Mouse (Mus musculus) G1E (cell line): ENCODE measurements around the gene Ubtf. TPM values are rescaled to one million over a fixed set of nuclear protein-coding genes. Genes with fewer than 3 reads are reported as not detected.

Experiments used
- ATAC-seq: 2 replicates; pipeline ENCODE4 v1.8.0; 2016; ENCODE audit warnings: mild to moderate bottlenecking; ENCODE audit not compliant: insufficient number of reproducible peaks, poor library complexity, low FRiP score, severe bottlenecking; ENCODE audit errors: extremely low read depth
- DNase-seq: peaks from one replicate; pipeline ENCODE4 v3.0.0; 2012; ENCODE audit warnings: low spot score
- H3K27me3 ChIP-seq: 2 replicates; pipeline ENCODE4 v1.6.1; 2012; ENCODE audit warnings: mild to moderate bottlenecking, low read length, inconsistent platforms; ENCODE audit not compliant: insufficient read depth
- H3K36me3 ChIP-seq: replicated peaks from 2 replicates; pipeline ENCODE3; 2012; ENCODE audit warnings: mild to moderate bottlenecking, inconsistent platforms
- H3K4me1 ChIP-seq: 2 replicates; pipeline ENCODE4 v1.6.1; 2012; ENCODE audit warnings: low read depth, low read length, inconsistent platforms, mixed read lengths; ENCODE audit not compliant: insufficient read depth
- H3K4me3 ChIP-seq: 2 replicates; pipeline ENCODE4 v1.5.1; 2012; ENCODE audit warnings: low read depth, mild to moderate bottlenecking, inconsistent platforms, low read length, moderate library complexity, mixed read lengths
- H3K9me3 ChIP-seq: replicated peaks from 2 replicates; pipeline ENCODE4 v1.6.1; 2012; ENCODE audit warnings: inconsistent platforms
- CTCF ChIP-seq: IDR thresholded peaks from 2 replicates; pipeline ENCODE4 v1.5.1; 2012; ENCODE audit warnings: low read depth, low read length, inconsistent platforms, mixed read lengths
- GATA1 ChIP-seq: IDR thresholded peaks from 2 replicates; pipeline ENCODE4 v1.6.1; 2012; ENCODE audit warnings: borderline replicate concordance, low read length, inconsistent platforms, mixed read lengths
- GATA2 ChIP-seq: IDR thresholded peaks from 2 replicates; pipeline ENCODE4 v1.6.1; 2012; ENCODE audit warnings: low read depth, low read length, inconsistent platforms, borderline replicate concordance
- POLR2AphosphoS5 ChIP-seq: IDR thresholded peaks from 2 replicates; pipeline ENCODE4 v1.6.1; 2012; ENCODE audit warnings: low read depth, low read length, inconsistent platforms; ENCODE audit not compliant: insufficient replicate concordance
- TAL1 ChIP-seq: conservative IDR thresholded peaks from 2 replicates; pipeline ENCODE4 v1.6.1; 2012; ENCODE audit warnings: low read depth, low read length, inconsistent platforms, mixed read lengths
- polyA plus RNA-seq: library from polyadenylated mRNA; stranded (reverse); fragments of >175 nt; gene quantifications from 2 replicates; pipeline ENCODE4 v1.2.3, GENCODE M21; 2012
- total RNA-seq, 2 experiments: library from RNA; stranded (forward) in 1 of 2; stranded (reverse) in 1 of 2; fragments of 200-1000 nt in 1 of 2; fragments of >200 nt in 1 of 2; fragmentation: Nextera tagmentation in 1 of 2; gene quantifications; 2 replicates each; pipeline ENCODE4 v1.2.3; 2014 to 2017

The Ubtf gene
- total and polyA plus RNA-seq, 3 experiments, result 74.7 to 180 (median 151) TPM

DNA sequence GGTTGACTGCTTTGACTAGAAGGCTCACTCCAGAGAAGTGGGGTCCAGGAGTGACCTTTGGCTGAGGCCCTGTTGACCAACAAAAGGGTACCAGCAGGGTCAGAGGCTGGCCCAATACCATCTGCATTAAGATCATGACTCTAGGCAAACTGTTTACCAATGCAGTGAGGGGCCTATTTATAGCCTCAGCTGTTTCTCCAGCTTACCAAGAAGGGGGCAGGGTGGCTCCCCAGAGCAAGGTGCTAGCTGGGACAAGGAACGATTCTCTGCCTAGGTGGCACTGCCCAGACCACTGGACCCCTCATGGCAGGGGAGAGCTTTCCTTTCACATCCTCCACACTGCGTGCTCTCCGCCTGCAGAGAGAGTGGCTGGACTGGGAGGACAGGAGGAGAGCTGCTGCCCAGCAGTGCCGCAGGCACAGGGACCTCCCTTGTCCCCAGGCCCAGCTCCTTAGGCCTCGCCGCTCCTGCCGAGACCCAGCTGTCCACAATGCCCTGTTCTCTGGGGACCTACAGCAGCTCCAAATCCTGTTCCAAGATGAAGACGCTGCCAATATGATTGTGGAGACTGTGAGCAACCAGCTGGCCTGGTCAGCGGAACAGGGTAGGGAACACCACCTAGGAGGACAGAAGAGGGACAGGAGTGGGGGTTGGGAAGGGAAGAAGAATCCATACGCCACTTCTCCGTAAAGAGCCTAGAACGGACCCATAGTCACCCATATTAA lies 50.9 kb downstream of the Ubtf start, which contains the start of gene Asb16:
TSS of gene Asb16 (plus strand) at position 224 of the 725 bp plus-strand sequence.
- H3K27me3 ChIP-seq, result peaks cover 34% of the 10 kb centered on the region
- TF ChIP-seq GATA2, result no peak
- TF ChIP-seq TAL1, result no peak
- no peak for TF ChIP-seq POLR2AphosphoS5
- no peak for TF ChIP-seq CTCF
- TF ChIP-seq GATA1, result no peak
- no peaks in the 10 kb centered on the region for H3K9me3 ChIP-seq
- no peak for DNase-seq
- H3K36me3 ChIP-seq, result peaks cover 24% of the 10 kb centered on the region
- no peak within 1 kb of the TSS for H3K4me3 ChIP-seq
- no peak for ATAC-seq
- H3K4me1 ChIP-seq, result peaks cover 9% of the 10 kb centered on the region

DNA sequence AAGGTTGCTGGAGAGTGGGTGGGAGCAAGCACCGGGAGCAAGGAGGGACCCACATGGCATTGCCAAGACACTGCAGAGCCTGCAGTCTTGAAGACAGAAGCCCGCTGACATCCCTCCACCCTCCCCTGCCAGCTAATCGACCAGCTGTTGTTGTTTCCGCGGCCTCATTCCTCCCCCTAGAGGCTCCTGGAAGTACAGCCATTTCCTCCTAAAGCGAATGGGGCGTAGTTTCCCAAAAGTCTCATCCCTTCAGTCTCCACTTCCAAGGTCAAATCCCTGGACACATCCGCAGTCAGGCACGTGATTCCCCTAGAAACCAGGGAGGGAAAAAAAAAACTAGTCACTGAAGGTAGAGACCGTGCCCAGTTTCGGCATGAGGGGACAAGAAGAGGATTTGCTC lies 52.1 kb downstream of the Ubtf start:
- TF ChIP-seq GATA2 (no peak), TAL1 (no peak), GATA1 (no peak), POLR2AphosphoS5 (no peak), CTCF (peak; percentile 23)

DNA sequence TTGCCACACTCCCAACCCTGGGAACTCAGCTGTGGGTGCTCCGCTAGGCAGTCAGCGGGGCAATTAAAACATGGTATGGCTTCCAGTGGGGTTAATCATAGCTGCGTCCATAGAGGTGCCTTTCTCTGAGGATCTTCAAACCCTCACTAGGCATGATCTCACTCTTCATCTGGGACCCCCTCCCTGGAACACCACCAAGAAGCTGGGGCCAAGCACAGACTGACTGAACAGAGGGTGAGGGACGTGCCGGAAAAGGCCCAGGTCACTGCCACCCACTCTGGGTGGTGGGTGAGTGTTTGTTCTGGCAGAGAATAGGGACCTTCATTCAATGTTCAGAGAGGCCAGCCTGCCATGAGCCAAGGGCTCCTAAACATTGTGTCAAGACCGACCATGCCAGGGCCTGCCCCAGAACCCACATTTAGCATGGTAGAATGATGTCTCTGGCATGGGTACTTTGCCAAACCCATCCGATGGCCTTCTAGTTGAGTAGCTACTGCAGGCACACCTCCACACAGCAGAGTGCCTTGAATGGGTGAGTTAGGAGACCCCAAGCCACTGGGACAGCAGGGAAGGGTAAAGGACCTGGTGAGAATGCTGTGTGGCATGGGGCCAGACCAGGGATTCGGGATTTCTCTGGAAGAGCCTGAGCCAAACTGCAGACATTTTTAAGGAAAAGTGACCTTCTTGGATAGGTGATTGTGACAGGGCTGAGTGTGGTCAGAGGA lies 52.7 kb downstream of the Ubtf start:
- no peaks in the 10 kb centered on the region for H3K9me3 ChIP-seq
- H3K36me3 ChIP-seq, result peaks cover 42% of the 10 kb centered on the region
- peaks cover 9% of the 10 kb centered on the region for H3K4me1 ChIP-seq
- no peak overlapping the region for H3K4me3 ChIP-seq
- DNase-seq (no peak), ATAC-seq (no peak)
- TF ChIP-seq GATA1 (no peak), TAL1 (no peak), CTCF (no peak), GATA2 (no peak), POLR2AphosphoS5 (no peak)
- H3K27me3 ChIP-seq, result peaks cover 20% of the 10 kb centered on the region

More for the DNA sequence above, 52.1 kb downstream of the Ubtf start:
- Histone ChIP-seq H3K9me3 (no peaks in the 10 kb centered on the region), H3K4me3 (no peak overlapping the region), H3K27me3 (peaks cover 27% of the 10 kb centered on the region), H3K36me3 (peaks cover 35% of the 10 kb centered on the region), H3K4me1 (peaks cover 9% of the 10 kb centered on the region)
- ATAC-seq (peak; percentile 4; the same call in 1 of the 2 replicates), DNase-seq (peak; percentile 34)

DNA sequence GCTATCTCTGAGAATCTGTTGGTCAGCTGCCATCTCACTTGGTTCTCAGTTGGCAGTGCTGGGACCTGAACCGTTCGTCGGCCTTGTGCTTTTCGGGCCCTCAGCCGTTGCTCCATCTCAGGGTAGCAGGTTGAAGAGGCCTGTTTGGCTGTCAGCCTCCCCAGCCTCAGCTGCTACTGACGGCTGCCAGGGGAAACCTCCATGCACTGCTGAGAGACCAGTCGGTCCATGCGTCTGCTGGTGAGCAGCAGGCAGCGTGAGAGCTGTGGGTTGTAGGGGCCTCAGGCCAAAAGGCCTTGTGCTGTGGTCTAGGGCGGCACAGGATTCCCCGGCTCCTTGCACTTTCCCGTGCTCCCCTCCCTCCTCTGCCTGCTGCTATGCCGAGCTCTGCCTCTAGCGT lies 53.7 kb downstream of the Ubtf start:
- ATAC-seq (no peak), DNase-seq (no peak)
- peaks cover 9% of the 10 kb centered on the region for H3K4me1 ChIP-seq
- H3K27me3 ChIP-seq, result peaks cover 13% of the 10 kb centered on the region
- H3K36me3 ChIP-seq, result peaks cover 51% of the 10 kb centered on the region
- H3K9me3 ChIP-seq, result no peaks in the 10 kb centered on the region
- H3K4me3 ChIP-seq, result no peak overlapping the region
- no peak for TF ChIP-seq POLR2AphosphoS5
- TF ChIP-seq GATA1, result no peak
- TF ChIP-seq GATA2, result no peak
- no peak for TF ChIP-seq CTCF
- no peak for TF ChIP-seq TAL1

DNA sequence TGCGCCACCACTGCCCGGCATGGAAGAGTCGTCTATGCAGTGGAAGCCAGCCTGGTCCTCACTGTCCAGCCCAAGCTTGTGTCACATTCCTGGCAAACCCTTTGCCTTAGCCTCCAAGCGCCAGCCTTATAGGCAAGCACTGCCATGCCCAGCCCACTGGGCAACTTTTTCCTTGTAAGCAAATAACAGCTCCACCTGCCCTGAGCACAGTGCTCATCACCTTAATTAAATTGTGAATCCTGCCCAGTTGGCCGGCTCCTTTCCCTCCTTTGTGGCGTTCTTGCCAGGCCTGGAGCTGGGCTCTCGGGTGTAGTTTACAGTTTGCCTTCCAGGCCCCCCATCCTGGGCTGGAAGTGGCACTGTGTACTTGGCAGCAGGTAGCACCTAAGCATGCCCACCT lies 56.3 kb downstream of the Ubtf start:
- ATAC-seq, result no peak
- no peaks in the 10 kb centered on the region for H3K9me3 ChIP-seq
- peaks cover 76% of the 10 kb centered on the region for H3K36me3 ChIP-seq
- peaks cover 3% of the 10 kb centered on the region for H3K27me3 ChIP-seq
- TF ChIP-seq CTCF, result no peak
- no peak for TF ChIP-seq POLR2AphosphoS5
- TF ChIP-seq TAL1, result no peak
- no peak for TF ChIP-seq GATA1
- H3K4me1 ChIP-seq, result peaks cover 9% of the 10 kb centered on the region
- H3K4me3 ChIP-seq, result no peak overlapping the region
- DNase-seq, result no peak

DNA sequence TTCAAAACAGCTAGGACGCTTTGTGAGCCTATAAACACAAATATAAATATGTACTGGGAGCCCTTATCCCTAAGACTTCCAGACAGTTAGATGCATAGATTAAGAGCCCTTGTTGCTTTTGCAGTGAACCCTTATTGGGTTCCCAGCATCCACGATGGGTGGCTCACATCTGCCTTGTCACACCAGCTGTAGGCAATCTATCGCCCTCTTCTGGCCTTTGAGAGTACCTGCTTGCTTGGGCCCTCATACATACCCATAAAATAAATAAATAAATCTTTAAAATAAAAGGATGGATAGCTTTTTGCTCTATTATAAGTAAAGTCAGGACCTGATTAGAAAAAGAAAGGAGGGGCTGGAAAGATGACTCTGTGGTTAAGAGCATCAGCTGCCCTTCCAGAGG lies 61.0 kb downstream of the Ubtf start:
- DNase-seq, result no peak
- Histone ChIP-seq H3K4me3 (no peak overlapping the region), H3K9me3 (no peaks in the 10 kb centered on the region), H3K4me1 (peaks cover 2% of the 10 kb centered on the region; the same call in 1 of the 2 replicates), H3K36me3 (peaks cover 98% of the 10 kb centered on the region), H3K27me3 (no peaks in the 10 kb centered on the region)
- no peak for ATAC-seq
- no peak for TF ChIP-seq POLR2AphosphoS5
- TF ChIP-seq GATA1, result no peak
- TF ChIP-seq TAL1, result no peak
- no peak for TF ChIP-seq GATA2
- no peak for TF ChIP-seq CTCF
